14 mouse cellular contexts compared by ENCODE assay signal in genomic region chr14:20621903-20622302, GRCm38 (mm10). TPM values are rescaled to one million over a fixed set of nuclear protein-coding genes. Genes with fewer than 3 reads are reported as not detected.
"Had no signal": no experiment of that assay in that cellular context is flagged by ENCODE, and none has a peak within 500 bp of the region (broad histone marks: within the 10 kb centered on the region; RNA-seq: fewer than 3 reads in every experiment).

No protein-coding gene starts in this region.

- ATAC-seq: liver, postnatal 0 days; midbrain, embryonic 16.5 days had no signal

- DNase-seq: kidney, adult 11 months; kidney, adult 9 months; kidney, postnatal 36 days; liver, embryonic 13.5 days; liver, postnatal 0 days; lung, postnatal 14 days; right cerebral cortex, postnatal 25 days; thymus, adult 2 months; thymus, postnatal 25 days had no signal

RNA-seq across cellular contexts. Expression of gene Myoz1, which starts 34.4 kb away (rescaled TPM):
- total RNA-seq: layer of hippocampus, postnatal 14 days; left cerebral cortex, postnatal 25 days had no signal
- polyA plus RNA-seq: small intestine, adult 2 months had no signal

RNA-seq across cellular contexts. Expression of gene Synpo2l, which starts 46.3 kb away (rescaled TPM):
- polyA plus RNA-seq: macrophage had no signal
